Mouse (Mus musculus) limb, embryonic 14.5 days (tissue): Measurements from ENCODE around the gene Xkr8. TPM values are rescaled to one million over a fixed set of nuclear protein-coding genes. Genes with fewer than 3 reads are reported as not detected.

ENCODE experiments used
- ATAC-seq: fragments of 200-750 bp; cut with Nextera tagmentation; 2 replicates; pipeline ENCODE4 v1.8.0; 2017; ENCODE audit warnings: low read depth, moderate number of reproducible peaks, moderate TSS enrichment; ENCODE audit not compliant: low FRiP score
- DNase-seq: peaks from one replicate; pipeline ENCODE4 v3.0.0-alpha.2; 2015; ENCODE audit warnings: low spot score
- H3K27ac ChIP-seq: fragments of 300-500 bp; sonication (generic); replicated peaks from 2 replicates; pipeline ENCODE4 v1.5.1; 2014; ENCODE audit warnings: low read depth, mild to moderate bottlenecking, low read length, moderate library complexity, mixed read lengths
- H3K27me3 ChIP-seq: fragments of 300-500 bp; sonication (generic); 2 replicates; pipeline ENCODE4 v1.6.1; 2014; ENCODE audit warnings: low read length, mixed read lengths; ENCODE audit not compliant: control insufficient read depth, insufficient read depth
- H3K36me3 ChIP-seq: fragments of 300-500 bp; sonication (generic); 2 replicates; pipeline ENCODE4 v1.6.1; 2014; ENCODE audit warnings: mild to moderate bottlenecking, low read length, moderate library complexity, mixed read lengths; ENCODE audit not compliant: control insufficient read depth, insufficient read depth
- H3K4me1 ChIP-seq: fragments of 300-500 bp; sonication (generic); 2 replicates; pipeline ENCODE4 v1.6.1; 2014; ENCODE audit warnings: antibody characterized with exemption, low read length, mixed read lengths; ENCODE audit not compliant: control insufficient read depth, insufficient read depth
- H3K4me2 ChIP-seq: fragments of 300-500 bp; sonication (generic); replicated peaks from 2 replicates; pipeline ENCODE4 v1.6.1; 2014; ENCODE audit warnings: low read depth, mild to moderate bottlenecking, low read length, moderate library complexity; ENCODE audit not compliant: severe bottlenecking
- H3K4me3 ChIP-seq: fragments of 300-500 bp; sonication (generic); replicated peaks from 2 replicates; pipeline ENCODE4 v1.5.1; 2014; ENCODE audit warnings: low read length
- H3K9ac ChIP-seq: fragments of 300-500 bp; sonication (generic); 2 replicates; pipeline ENCODE4 v1.6.1; 2014; ENCODE audit warnings: mild to moderate bottlenecking, low read depth, low read length, moderate library complexity; ENCODE audit not compliant: severe bottlenecking
- H3K9me3 ChIP-seq: fragments of 300-500 bp; sonication (generic); 2 replicates; pipeline ENCODE4 v1.6.1; 2016; ENCODE audit warnings: low read length; ENCODE audit not compliant: control insufficient read depth
- POLR2A ChIP-seq: fragments of 200-500 bp; IDR thresholded peaks from 2 replicates; pipeline ENCODE4 v1.8.0; 2012; ENCODE audit warnings: inconsistent platforms, mild to moderate bottlenecking, moderate library complexity, borderline replicate concordance; ENCODE audit not compliant: insufficient read depth, insufficient read length; ENCODE audit errors: extremely low read depth
- WGBS: fragments of 180-500 bp; shearing (Covaris S2); extraction: QIAGEN DNeasy Blood & Tissue Kit; methylation state at CpG from one replicate; pipeline ENCODE4 v1.1.7; 2014; 5-methylcytosine and 5-hydroxymethylcytosine counted together
- polyA plus RNA-seq, 2 experiments: library from polyadenylated mRNA; depleted of rRNA in 1 of 2; stranded (reverse) in 1 of 2; unstranded in 1 of 2; fragments of >200 nt; fragmentation: Nextera tagmentation in 1 of 2; extraction: Ambion mirVana in 1 of 2; gene quantifications; 2 replicates each; pipeline versions ENCODE4 v1.2.1 to v1.2.3; 2012 to 2014

Gene Xkr8
- polyA plus RNA-seq, 2 experiments = 8.0 to 9.9 TPM

GRCm38 (mm10) chr4:132689634-132690033, 42.7 kb downstream of the Xkr8 start:
- Histone ChIP-seq H3K27me3 (no peaks in the 10 kb centered on the region), H3K36me3 (peaks cover 54% of the 10 kb centered on the region), H3K4me2 (no peak overlapping the region), H3K4me1 (no peaks in the 10 kb centered on the region), H3K27ac (no peak overlapping the region), H3K9me3 (no peaks in the 10 kb centered on the region), H3K9ac (no peak overlapping the region), H3K4me3 (no peak overlapping the region)
- TF ChIP-seq POLR2A = no peak
- DNase-seq (no peak), ATAC-seq (no peak)
- WGBS = 97% methylated on average over 2 of the region's 2 CpGs

- H3K9ac ChIP-seq = no peak overlapping the region
- 89% methylated on average over 7 of the region's 7 CpGs for WGBS
- no peaks in the 10 kb centered on the region for H3K4me1 ChIP-seq
- H3K27ac ChIP-seq = no peak overlapping the region
- DNase-seq (no peak), ATAC-seq (no peak)
- no peaks in the 10 kb centered on the region for H3K9me3 ChIP-seq
- H3K36me3 ChIP-seq = peaks cover 65% of the 10 kb centered on the region
- no peak for TF ChIP-seq POLR2A
- no peak overlapping the region for H3K4me3 ChIP-seq
- H3K27me3 ChIP-seq = no peaks in the 10 kb centered on the region
- no peak overlapping the region for H3K4me2 ChIP-seq
Observed at GRCm38 (mm10) chr4:132676771-132677539, 55.4 kb downstream of the Xkr8 start.

Other genes starting within 250 kb of the Xkr8 start
- 6.4 and 7.4 TPM in 2 replicates for gene Sesn2, start 222.0 kb downstream of the Xkr8 start, polyA plus RNA-seq (2012; rRNA removed)
- 5.9 and 6.2 TPM in 2 replicates for gene Sesn2, start 222.0 kb downstream of the Xkr8 start, polyA plus RNA-seq (2014; fragmentation: Nextera tagmentation; extraction: Ambion mirVana)
- 367 and 583 TPM in 2 replicates for gene Atpif1, start 198.9 kb downstream of the Xkr8 start, polyA plus RNA-seq (2012; rRNA removed)
- gene Atpif1, start 198.9 kb downstream of the Xkr8 start, polyA plus RNA-seq (2014; fragmentation: Nextera tagmentation; extraction: Ambion mirVana) = 966 and 986 TPM in 2 replicates
- gene Dnajc8, start 197.0 kb downstream of the Xkr8 start, polyA plus RNA-seq (2012; rRNA removed) = 91.3 and 114 TPM in 2 replicates
- gene Dnajc8, start 197.0 kb downstream of the Xkr8 start, polyA plus RNA-seq (2014; fragmentation: Nextera tagmentation; extraction: Ambion mirVana) = 144 and 153 TPM in 2 replicates
- 1.2 and 1.3 TPM in 2 replicates for gene Ptafr, start 168.5 kb downstream of the Xkr8 start, polyA plus RNA-seq (2012; rRNA removed)
- 0.36 and 0.86 TPM in 2 replicates for gene Ptafr, start 168.5 kb downstream of the Xkr8 start, polyA plus RNA-seq (2014; fragmentation: Nextera tagmentation; extraction: Ambion mirVana)
- gene Eya3, start 93.6 kb downstream of the Xkr8 start, polyA plus RNA-seq (2012; rRNA removed) = 42.0 and 45.1 TPM in 2 replicates
- 23.7 and 24.3 TPM in 2 replicates for gene Eya3, start 93.6 kb downstream of the Xkr8 start, polyA plus RNA-seq (2014; fragmentation: Nextera tagmentation; extraction: Ambion mirVana)
- gene Smpdl3b, start 24.7 kb upstream of the Xkr8 start, polyA plus RNA-seq (2012; rRNA removed) = 8.0 and 9.0 TPM in 2 replicates
- 6.3 and 7.1 TPM in 2 replicates for gene Smpdl3b, start 24.7 kb upstream of the Xkr8 start, polyA plus RNA-seq (2014; fragmentation: Nextera tagmentation; extraction: Ambion mirVana)
- 74.5 and 76.4 TPM in 2 replicates for gene Rpa2, start 35.8 kb upstream of the Xkr8 start, polyA plus RNA-seq (2012; rRNA removed)
- 104 and 114 TPM in 2 replicates for gene Rpa2, start 35.8 kb upstream of the Xkr8 start, polyA plus RNA-seq (2014; fragmentation: Nextera tagmentation; extraction: Ambion mirVana)
- gene Themis2, start 63.8 kb upstream of the Xkr8 start, polyA plus RNA-seq (2012; rRNA removed) = 2.0 and 2.1 TPM in 2 replicates
- 1.9 and 2.4 TPM in 2 replicates for gene Themis2, start 63.8 kb upstream of the Xkr8 start, polyA plus RNA-seq (2014; fragmentation: Nextera tagmentation; extraction: Ambion mirVana)
- gene Ppp1r8, start 110.6 kb upstream of the Xkr8 start, polyA plus RNA-seq (2012; rRNA removed) = 79.7 and 91.6 TPM in 2 replicates
- 66.2 and 68.0 TPM in 2 replicates for gene Ppp1r8, start 110.6 kb upstream of the Xkr8 start, polyA plus RNA-seq (2014; fragmentation: Nextera tagmentation; extraction: Ambion mirVana)
- 54.2 and 57.3 TPM in 2 replicates for gene Stx12, start 152.0 kb upstream of the Xkr8 start, polyA plus RNA-seq (2012; rRNA removed)
- 64.6 and 65.2 TPM in 2 replicates for gene Stx12, start 152.0 kb upstream of the Xkr8 start, polyA plus RNA-seq (2014; fragmentation: Nextera tagmentation; extraction: Ambion mirVana)
- gene Fam76a, start 190.0 kb upstream of the Xkr8 start, polyA plus RNA-seq (2012; rRNA removed) = 19.0 and 19.1 TPM in 2 replicates
- gene Fam76a, start 190.0 kb upstream of the Xkr8 start, polyA plus RNA-seq (2014; fragmentation: Nextera tagmentation; extraction: Ambion mirVana) = 48.3 and 57.1 TPM in 2 replicates
- gene Fgr, start 241.5 kb upstream of the Xkr8 start, polyA plus RNA-seq (2012; rRNA removed) = 0.54 and 0.64 TPM in 2 replicates
- gene Fgr, start 241.5 kb upstream of the Xkr8 start, polyA plus RNA-seq (2014; fragmentation: Nextera tagmentation; extraction: Ambion mirVana) = 0.35 and 0.62 TPM in 2 replicates